Mouse (Mus musculus) forebrain, embryonic 16.5 days (tissue): ENCODE data around the gene Sema3a. TPM values are rescaled to one million over a fixed set of nuclear protein-coding genes. Genes with fewer than 3 reads are reported as not detected.
"Not testable (repeated sequence)": the region's sequence is repeated elsewhere in the genome, so short reads cannot be mapped to it uniquely, and the experiment has no call there.

Experiments
- ATAC-seq: fragments of 200-750 bp; cut with Nextera tagmentation; 2 replicates; pipeline ENCODE4 v1.8.0; 2017; ENCODE audit warnings: mild to moderate bottlenecking, moderate library complexity
- H3K27ac ChIP-seq: fragments of 300-500 bp; sonication (generic); 2 replicates; pipeline ENCODE4 v1.5.1; 2014; ENCODE audit warnings: low read length, control low read depth
- H3K27me3 ChIP-seq: fragments of 300-500 bp; sonication (generic); replicated peaks from 2 replicates; pipeline ENCODE4 v1.6.1; 2014; ENCODE audit warnings: low read length; ENCODE audit not compliant: control insufficient read depth, insufficient read depth
- H3K36me3 ChIP-seq: fragments of 300-500 bp; sonication (generic); 2 replicates; pipeline ENCODE4 v1.6.1; 2014; ENCODE audit not compliant: control insufficient read depth, insufficient read depth
- H3K4me1 ChIP-seq: fragments of 300-500 bp; sonication (generic); replicated peaks from 2 replicates; pipeline ENCODE4 v1.6.1; 2014; ENCODE audit warnings: low read length; ENCODE audit not compliant: control insufficient read depth, insufficient read depth
- H3K4me2 ChIP-seq: fragments of 300-500 bp; sonication (generic); 2 replicates; pipeline ENCODE4 v1.6.1; 2014; ENCODE audit warnings: mild to moderate bottlenecking, low read length, control low read depth
- H3K4me3 ChIP-seq: fragments of 300-500 bp; sonication (generic); replicated peaks from 2 replicates; pipeline ENCODE4 v1.5.1; 2014; ENCODE audit warnings: mild to moderate bottlenecking, low read length, control low read depth
- H3K9ac ChIP-seq: fragments of 300-500 bp; sonication (generic); replicated peaks from 2 replicates; pipeline ENCODE4 v1.6.1; 2014; ENCODE audit warnings: low read depth, low read length, control low read depth
- H3K9me3 ChIP-seq: fragments of 300-500 bp; sonication (generic); 2 replicates; pipeline ENCODE4 v1.6.1; 2016; ENCODE audit warnings: low read length; ENCODE audit not compliant: control insufficient read depth
- WGBS: fragments of 180-500 bp; shearing (Covaris S2); extraction: QIAGEN DNeasy Blood & Tissue Kit; methylation state at CpG from one replicate; pipeline ENCODE4 v1.1.7; 2014; 5-methylcytosine and 5-hydroxymethylcytosine counted together
- polyA plus RNA-seq: library from polyadenylated mRNA; unstranded; fragments of >200 nt; fragmentation: Nextera tagmentation; extraction: Ambion mirVana; gene quantifications from 2 replicates; pipeline ENCODE4 v1.2.1, GENCODE M21; 2015

Gene Sema3a
- polyA plus RNA-seq, 1 experiment from 2014 or later = 22.1 TPM

DNA sequence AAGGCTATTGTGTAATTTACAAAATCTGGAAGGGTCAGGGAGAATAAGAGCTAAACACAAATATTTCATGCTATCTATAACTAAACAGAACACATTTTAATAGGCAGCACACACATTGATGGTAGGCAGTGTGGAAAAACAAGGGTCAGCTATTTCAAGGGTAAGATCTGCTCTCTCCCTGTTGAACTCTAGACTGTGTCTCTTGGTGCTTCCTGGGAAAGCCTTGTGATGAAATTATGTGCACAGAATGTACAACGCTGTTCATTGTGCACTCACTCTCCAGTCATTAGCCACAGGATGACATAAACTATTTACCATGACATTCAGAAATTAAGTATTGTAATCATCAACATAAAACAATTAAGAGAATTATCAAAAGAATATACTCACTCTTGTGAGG is 486.4 kb downstream of the Sema3a start:
- H3K4me3 ChIP-seq = no peak overlapping the region
- no peak for ATAC-seq
- H3K9me3 ChIP-seq = no peaks in the 10 kb centered on the region
- WGBS = 48% methylated on average over 1 of the region's 1 CpGs
- no peaks in the 10 kb centered on the region for H3K36me3 ChIP-seq
- no peaks in the 10 kb centered on the region for H3K27me3 ChIP-seq
- H3K4me1 ChIP-seq = no peaks in the 10 kb centered on the region
- no peak overlapping the region for H3K27ac ChIP-seq
- H3K4me2 ChIP-seq = no peak overlapping the region
- H3K9ac ChIP-seq = no peak overlapping the region

DNA sequence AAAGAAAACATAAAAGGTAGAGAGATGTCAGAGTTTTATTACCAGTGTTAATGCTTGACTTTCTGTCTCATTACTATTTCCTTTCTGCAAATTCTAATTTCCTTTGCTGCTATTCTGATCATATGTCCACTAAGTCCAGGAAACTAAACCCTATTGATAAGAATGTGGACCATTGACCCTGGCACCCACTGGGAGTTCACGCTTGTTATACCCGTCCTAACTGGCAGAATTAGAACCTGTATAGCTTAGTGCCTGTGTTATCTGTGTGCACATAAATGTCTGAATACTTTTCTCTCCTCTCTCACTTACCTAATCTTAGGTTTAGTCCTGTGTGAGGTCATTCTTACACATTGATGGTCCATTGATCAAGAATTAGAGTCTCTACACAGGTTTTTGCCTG is 486.9 kb downstream of the Sema3a start:
- no peaks in the 10 kb centered on the region for H3K27me3 ChIP-seq
- no peak overlapping the region for H3K9ac ChIP-seq
- H3K4me1 ChIP-seq = no peaks in the 10 kb centered on the region
- H3K4me2 ChIP-seq = no peak overlapping the region
- H3K36me3 ChIP-seq = no peaks in the 10 kb centered on the region
- H3K9me3 ChIP-seq = no peaks in the 10 kb centered on the region
- no peak overlapping the region for H3K27ac ChIP-seq
- no peak for ATAC-seq
- 65% methylated on average over 2 of the region's 2 CpGs for WGBS
- H3K4me3 ChIP-seq = no peak overlapping the region

DNA sequence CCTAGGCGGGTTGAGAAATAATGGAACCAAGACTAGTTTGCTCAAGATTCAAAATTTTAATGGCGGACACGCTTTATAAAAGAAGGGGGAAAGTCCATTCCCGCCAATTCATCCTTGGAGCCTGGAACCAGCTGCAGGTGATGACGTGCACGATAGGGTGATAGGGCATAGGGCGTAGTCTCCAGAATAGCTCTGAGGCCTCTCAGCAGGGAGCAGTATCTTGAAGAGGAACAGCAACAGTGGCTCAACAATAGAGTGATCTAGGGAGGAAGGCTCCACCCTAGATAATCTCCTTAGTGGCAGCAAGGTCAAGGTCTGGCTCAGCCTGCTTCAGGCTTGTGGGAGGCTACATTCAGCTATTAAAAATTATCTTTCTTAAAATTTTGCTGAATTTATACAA is 489.4 kb downstream of the Sema3a start:
- not testable (repeated sequence) for H3K27me3 ChIP-seq, H3K9me3 ChIP-seq, H3K36me3 ChIP-seq, H3K4me1 ChIP-seq, H3K4me3 ChIP-seq, H3K27ac ChIP-seq, H3K4me2 ChIP-seq, ATAC-seq, H3K9ac ChIP-seq
- WGBS = 86% methylated on average over 7 of the region's 7 CpGs

DNA sequence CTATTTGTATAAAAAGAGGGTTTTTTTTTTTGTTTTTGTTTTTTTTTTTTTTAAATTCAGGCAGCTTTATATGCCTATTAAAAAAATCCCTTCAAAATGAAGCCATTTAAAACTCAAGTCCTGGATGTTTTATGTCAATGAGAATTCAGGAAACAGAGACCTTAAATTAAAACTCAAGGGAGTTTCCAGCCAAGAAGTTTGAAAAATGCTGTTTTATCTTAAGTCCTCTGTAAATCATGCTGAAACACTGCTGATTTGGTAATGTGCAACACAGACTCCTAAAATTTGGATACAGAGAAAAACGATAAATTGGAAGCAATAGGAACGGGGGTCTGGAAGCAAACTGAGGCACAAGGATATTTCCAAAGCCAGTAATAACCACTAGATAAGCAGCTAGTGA is 490.7 kb downstream of the Sema3a start:
- Histone ChIP-seq H3K4me1 (no peaks in the 10 kb centered on the region), H3K36me3 (no peaks in the 10 kb centered on the region), H3K4me2 (no peak overlapping the region), H3K9me3 (no peaks in the 10 kb centered on the region), H3K4me3 (no peak overlapping the region), H3K27ac (no peak overlapping the region), H3K9ac (no peak overlapping the region), H3K27me3 (no peaks in the 10 kb centered on the region)
- no peak for ATAC-seq
- 89% methylated on average over 2 of the region's 2 CpGs for WGBS

DNA sequence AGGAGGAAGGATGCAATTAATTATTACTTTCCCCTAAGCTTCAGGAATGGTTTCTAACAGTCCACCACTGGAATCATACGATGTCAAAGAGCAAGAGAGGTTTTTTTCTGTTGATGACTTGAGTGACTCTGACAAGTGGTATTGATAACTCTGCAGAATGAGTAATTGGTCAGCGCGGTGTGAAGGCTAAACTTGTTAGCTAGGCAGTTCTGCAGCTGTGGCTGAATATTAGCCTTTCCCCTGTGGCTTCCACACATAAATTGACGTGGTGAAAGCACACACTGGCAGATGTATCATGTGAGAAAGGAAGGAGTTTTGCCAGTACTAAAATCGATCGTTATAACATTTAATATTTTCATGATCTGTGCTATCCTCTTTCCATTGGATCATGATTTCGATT is 497.4 kb downstream of the Sema3a start:
- no peak overlapping the region for H3K27ac ChIP-seq
- ATAC-seq = no peak
- no peaks in the 10 kb centered on the region for H3K27me3 ChIP-seq
- H3K4me1 ChIP-seq = no peaks in the 10 kb centered on the region
- no peaks in the 10 kb centered on the region for H3K9me3 ChIP-seq
- 75% methylated on average over 7 of the region's 7 CpGs for WGBS
- H3K36me3 ChIP-seq = no peaks in the 10 kb centered on the region
- H3K4me2 ChIP-seq = no peak overlapping the region
- H3K9ac ChIP-seq = no peak overlapping the region
- H3K4me3 ChIP-seq = no peak overlapping the region

DNA sequence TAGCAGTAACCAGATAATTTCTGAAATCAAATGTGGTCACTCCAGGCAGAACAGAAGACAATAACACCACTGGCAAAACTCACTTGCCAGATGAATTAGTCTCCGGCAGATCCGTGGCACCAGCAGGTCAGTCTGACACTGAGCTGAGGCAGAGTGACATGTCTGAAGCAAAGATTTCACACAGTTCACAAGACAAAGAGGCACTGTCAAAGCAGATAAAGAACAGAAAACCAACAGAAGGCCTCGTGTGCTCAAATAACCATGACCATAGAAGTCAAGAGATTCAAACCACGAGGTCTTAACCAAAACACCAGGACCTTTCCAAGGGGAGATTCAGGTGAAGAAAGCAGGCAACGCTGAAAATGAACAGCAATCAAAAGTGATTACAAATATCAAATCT is 499.5 kb downstream of the Sema3a start:
- H3K4me3 ChIP-seq = no peak overlapping the region
- H3K27ac ChIP-seq = no peak overlapping the region
- no peaks in the 10 kb centered on the region for H3K9me3 ChIP-seq
- H3K4me1 ChIP-seq = peaks cover 8% of the 10 kb centered on the region
- WGBS = 18% methylated on average over 5 of the region's 5 CpGs
- no peak overlapping the region for H3K4me2 ChIP-seq
- peak; percentile 13; the same call in 1 of the 2 replicates for ATAC-seq
- H3K36me3 ChIP-seq = no peaks in the 10 kb centered on the region
- no peak overlapping the region for H3K9ac ChIP-seq
- H3K27me3 ChIP-seq = no peaks in the 10 kb centered on the region

DNA sequence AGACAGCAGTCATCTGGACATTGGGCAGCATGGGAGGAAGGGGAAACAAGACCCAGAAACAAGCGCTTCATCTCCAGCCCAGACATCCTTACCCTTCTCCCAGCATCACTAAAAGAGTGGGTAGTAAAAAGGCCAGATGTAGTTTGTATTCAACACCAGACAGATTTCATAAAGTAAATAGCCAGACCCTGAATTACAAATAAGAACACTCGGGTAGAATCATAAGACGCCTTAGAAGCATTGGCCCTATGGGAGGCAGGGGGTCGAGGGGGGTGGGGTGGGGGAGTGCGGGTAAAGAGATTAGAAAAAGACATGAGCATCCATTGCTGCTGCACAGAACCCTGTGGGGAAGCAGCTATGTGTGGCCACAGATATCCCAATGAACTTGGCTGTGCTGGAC is 500.9 kb downstream of the Sema3a start:
- H3K27me3 ChIP-seq = no peaks in the 10 kb centered on the region
- H3K27ac ChIP-seq = no peak overlapping the region
- 70% methylated on average over 5 of the region's 5 CpGs for WGBS
- H3K36me3 ChIP-seq = no peaks in the 10 kb centered on the region
- no peak overlapping the region for H3K9ac ChIP-seq
- H3K4me1 ChIP-seq = peaks cover 8% of the 10 kb centered on the region
- H3K9me3 ChIP-seq = no peaks in the 10 kb centered on the region
- no peak for ATAC-seq
- H3K4me3 ChIP-seq = no peak overlapping the region
- H3K4me2 ChIP-seq = no peak overlapping the region

DNA sequence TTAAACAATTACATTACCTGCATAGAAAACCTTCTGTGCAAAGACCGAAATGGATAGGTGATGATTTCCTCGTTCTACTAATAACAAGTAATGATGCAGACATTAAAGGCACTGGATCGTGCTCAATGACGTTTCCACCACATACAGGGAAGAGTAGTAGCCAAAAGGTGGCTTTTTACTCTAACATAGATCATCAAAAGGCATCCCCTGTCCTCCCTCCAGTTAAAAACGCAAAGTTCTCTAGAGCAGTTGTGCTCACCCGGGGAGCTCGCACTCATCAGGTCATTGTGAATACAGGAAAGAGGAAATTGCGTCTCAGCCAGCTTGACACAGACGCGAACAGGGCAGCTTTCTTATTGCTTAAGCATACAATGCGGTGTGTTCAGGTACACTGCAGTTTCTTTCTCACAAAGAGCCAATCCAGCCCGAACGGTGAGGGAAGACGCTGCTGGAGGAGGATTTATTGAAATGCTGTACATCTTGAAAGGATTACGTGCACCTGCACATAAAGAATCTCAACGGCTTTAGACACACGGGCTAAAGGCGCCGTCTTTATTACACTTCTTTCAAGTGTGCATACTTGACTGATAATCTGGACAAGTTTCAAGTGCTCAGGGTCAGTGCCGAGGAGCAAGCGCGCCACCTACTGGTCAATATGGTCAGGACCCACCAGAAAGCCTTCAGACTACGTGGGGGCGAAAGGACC is 503.5 kb downstream of the Sema3a start:
- peak; percentile 88 for ATAC-seq
- no peaks in the 10 kb centered on the region for H3K36me3 ChIP-seq
- H3K4me2 ChIP-seq = peak overlapping the region; percentile 69
- no peaks in the 10 kb centered on the region for H3K9me3 ChIP-seq
- peak overlapping the region; percentile 53 for H3K9ac ChIP-seq
- no peak overlapping the region for H3K27ac ChIP-seq
- WGBS = 6% methylated on average over 24 of the region's 24 CpGs
- H3K4me1 ChIP-seq = peaks cover 8% of the 10 kb centered on the region
- no peaks in the 10 kb centered on the region for H3K27me3 ChIP-seq
- H3K4me3 ChIP-seq = peak overlapping the region; percentile 52

DNA sequence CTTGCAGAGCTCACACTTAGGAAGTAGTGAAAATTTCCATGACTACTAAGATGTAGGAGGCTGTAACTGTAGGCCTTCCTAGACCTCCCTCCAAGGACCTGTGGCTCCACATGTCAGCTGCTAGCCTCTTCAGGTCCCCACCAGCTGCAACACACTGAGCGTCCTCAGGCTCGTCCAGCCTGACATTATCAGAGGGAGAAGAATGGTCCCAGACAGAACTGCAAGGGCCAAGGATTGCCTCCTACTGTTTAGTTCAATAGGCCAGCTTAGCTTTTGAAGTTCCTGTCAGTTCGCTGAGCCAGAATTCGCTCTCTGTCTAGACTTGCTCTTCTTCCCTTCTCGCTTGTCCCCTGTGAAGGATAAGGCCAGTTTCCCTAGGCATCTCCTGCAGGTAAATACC is 504.7 kb downstream of the Sema3a start:
- Histone ChIP-seq H3K9ac (no peak overlapping the region), H3K36me3 (no peaks in the 10 kb centered on the region), H3K4me3 (no peak overlapping the region), H3K9me3 (no peaks in the 10 kb centered on the region), H3K4me2 (no peak overlapping the region), H3K27ac (no peak overlapping the region), H3K27me3 (no peaks in the 10 kb centered on the region), H3K4me1 (peaks cover 8% of the 10 kb centered on the region)
- ATAC-seq = no peak
- 22% methylated on average over 5 of the region's 5 CpGs for WGBS

DNA sequence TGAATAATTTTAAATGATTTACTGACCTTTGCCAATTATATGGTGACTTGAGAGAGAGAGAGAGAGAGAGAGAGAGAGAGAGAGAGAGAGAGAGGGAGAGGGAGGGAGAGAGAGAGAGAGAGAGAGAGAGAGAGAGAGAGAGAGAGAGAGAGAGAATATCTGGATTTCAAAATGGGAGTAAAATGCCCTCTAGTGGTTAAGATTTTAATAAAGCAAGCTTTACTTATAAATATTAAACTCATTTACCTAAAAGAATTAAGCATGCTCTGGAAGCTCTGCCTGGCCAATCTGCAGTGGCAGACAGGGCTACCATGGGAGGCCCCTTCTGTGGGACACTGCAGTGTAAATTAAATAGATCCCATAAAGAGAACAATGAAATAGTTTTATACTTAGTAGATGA is 505.5 kb downstream of the Sema3a start:
- Histone ChIP-seq H3K36me3 (no peaks in the 10 kb centered on the region), H3K27ac (no peak overlapping the region), H3K27me3 (no peaks in the 10 kb centered on the region), H3K4me3 (no peak overlapping the region), H3K9me3 (no peaks in the 10 kb centered on the region), H3K4me1 (peaks cover 8% of the 10 kb centered on the region), H3K9ac (no peak overlapping the region), H3K4me2 (no peak overlapping the region)
- no peak for ATAC-seq
